Mouse (Mus musculus): Measurements from ENCODE around the gene B3glct. TPM values are rescaled to one million over a fixed set of nuclear protein-coding genes. Genes with fewer than 3 reads are reported as not detected.

The B3glct gene
- polyA plus RNA-seq, 1 experiment = 6.0 TPM

GRCm38 (mm10) chr5:149713170-149713774 is 35.2 kb downstream of the B3glct start:
- TF ChIP-seq POLR2A (IDR thresholded peaks at IDR 0.05; ENCODE audit: borderline replicate concordance, control insufficient read depth, low read depth, low read length) (no peak), CTCF (IDR thresholded peaks at IDR 0.05; ENCODE audit: control insufficient read depth, insufficient read depth, low read length) (no peak)
- WGBS = 49% methylated on average over 11 of the region's 11 CpGs
- H3K4me3 ChIP-seq (replicated peaks; ENCODE audit: control insufficient read depth, low read depth, low read length) = no peak overlapping the region
- H3K27ac ChIP-seq (ENCODE audit: control insufficient read depth, insufficient read depth, low read depth, low read length, poor library complexity) = no peak overlapping the region
- no peaks in the 10 kb centered on the region for H3K4me1 ChIP-seq (ENCODE audit: control insufficient read depth, insufficient read depth, low read length)

GRCm38 (mm10) chr5:149713834-149714233 is 35.8 kb downstream of the B3glct start:
- no peak overlapping the region for H3K27ac ChIP-seq (ENCODE audit: control insufficient read depth, insufficient read depth, low read depth, low read length, poor library complexity)
- 84% methylated on average over 16 of the region's 16 CpGs for WGBS
- TF ChIP-seq CTCF (IDR thresholded peaks at IDR 0.05; ENCODE audit: control insufficient read depth, insufficient read depth, low read length) (no peak), POLR2A (IDR thresholded peaks at IDR 0.05; ENCODE audit: borderline replicate concordance, control insufficient read depth, low read depth, low read length) (no peak)
- no peaks in the 10 kb centered on the region for H3K4me1 ChIP-seq (ENCODE audit: control insufficient read depth, insufficient read depth, low read length)
- no peak overlapping the region for H3K4me3 ChIP-seq (replicated peaks; ENCODE audit: control insufficient read depth, low read depth, low read length)

- Histone ChIP-seq H3K4me3 (replicated peaks; ENCODE audit: control insufficient read depth, low read depth, low read length) (no peak overlapping the region), H3K27ac (ENCODE audit: control insufficient read depth, insufficient read depth, low read depth, low read length, poor library complexity) (no peak overlapping the region), H3K4me1 (ENCODE audit: control insufficient read depth, insufficient read depth, low read length) (no peaks in the 10 kb centered on the region)
- TF ChIP-seq POLR2A (IDR thresholded peaks at IDR 0.05; ENCODE audit: borderline replicate concordance, control insufficient read depth, low read depth, low read length) = no peak
- WGBS = 86% methylated on average over 15 of the region's 15 CpGs
Observed at GRCm38 (mm10) chr5:149715571-149716328, 37.7 kb downstream of the B3glct start.

GRCm38 (mm10) chr5:149716329-149716690 is 38.3 kb downstream of the B3glct start:
- TF ChIP-seq CTCF (IDR thresholded peaks at IDR 0.05; ENCODE audit: control insufficient read depth, insufficient read depth, low read length) (no peak), POLR2A (IDR thresholded peaks at IDR 0.05; ENCODE audit: borderline replicate concordance, control insufficient read depth, low read depth, low read length) (no peak)

GRCm38 (mm10) chr5:149731776-149732175 is 53.7 kb downstream of the B3glct start:
- Histone ChIP-seq H3K4me1 (ENCODE audit: control insufficient read depth, insufficient read depth, low read length) (no peaks in the 10 kb centered on the region), H3K27ac (ENCODE audit: control insufficient read depth, insufficient read depth, low read depth, low read length, poor library complexity) (no peak overlapping the region), H3K4me3 (replicated peaks; ENCODE audit: control insufficient read depth, low read depth, low read length) (no peak overlapping the region)
- TF ChIP-seq CTCF (IDR thresholded peaks at IDR 0.05; ENCODE audit: control insufficient read depth, insufficient read depth, low read length) (no peak), POLR2A (IDR thresholded peaks at IDR 0.05; ENCODE audit: borderline replicate concordance, control insufficient read depth, low read depth, low read length) (no peak)
- WGBS = 88% methylated on average over 8 of the region's 8 CpGs

More at GRCm38 (mm10) chr5:149716329-149716690, 38.3 kb downstream of the B3glct start:
- H3K4me1 ChIP-seq (ENCODE audit: control insufficient read depth, insufficient read depth, low read length) = no peaks in the 10 kb centered on the region
- 67% methylated on average over 3 of the region's 3 CpGs for WGBS
- no peak overlapping the region for H3K4me3 ChIP-seq (replicated peaks; ENCODE audit: control insufficient read depth, low read depth, low read length)
- no peak overlapping the region for H3K27ac ChIP-seq (ENCODE audit: control insufficient read depth, insufficient read depth, low read depth, low read length, poor library complexity)

GRCm38 (mm10) chr5:149737210-149737609 is 59.2 kb downstream of the B3glct start:
- Histone ChIP-seq H3K4me3 (replicated peaks; ENCODE audit: control insufficient read depth, low read depth, low read length) (no peak overlapping the region), H3K27ac (ENCODE audit: control insufficient read depth, insufficient read depth, low read depth, low read length, poor library complexity) (no peak overlapping the region), H3K4me1 (ENCODE audit: control insufficient read depth, insufficient read depth, low read length) (no peaks in the 10 kb centered on the region; the same call in 1 of the 2 replicates)
- WGBS = 86% methylated on average over 1 of the region's 1 CpGs
- no peak for TF ChIP-seq POLR2A (IDR thresholded peaks at IDR 0.05; ENCODE audit: borderline replicate concordance, control insufficient read depth, low read depth, low read length)
- no peak for TF ChIP-seq CTCF (IDR thresholded peaks at IDR 0.05; ENCODE audit: control insufficient read depth, insufficient read depth, low read length)

GRCm38 (mm10) chr5:149740145-149740544 is 62.1 kb downstream of the B3glct start:
- 83% methylated on average over 7 of the region's 7 CpGs for WGBS

GRCm38 (mm10) chr5:149740703-149741102 is 62.7 kb downstream of the B3glct start:
- no peak for TF ChIP-seq POLR2A (IDR thresholded peaks at IDR 0.05; ENCODE audit: borderline replicate concordance, control insufficient read depth, low read depth, low read length)
- TF ChIP-seq CTCF (IDR thresholded peaks at IDR 0.05; ENCODE audit: control insufficient read depth, insufficient read depth, low read length) = no peak
- Histone ChIP-seq H3K27ac (ENCODE audit: control insufficient read depth, insufficient read depth, low read depth, low read length, poor library complexity) (no peak overlapping the region), H3K4me1 (ENCODE audit: control insufficient read depth, insufficient read depth, low read length) (no peaks in the 10 kb centered on the region; the same call in 1 of the 2 replicates), H3K4me3 (replicated peaks; ENCODE audit: control insufficient read depth, low read depth, low read length) (no peak overlapping the region)
- WGBS = 79% methylated on average over 3 of the region's 3 CpGs

More at GRCm38 (mm10) chr5:149740145-149740544, 62.1 kb downstream of the B3glct start:
- H3K4me3 ChIP-seq (replicated peaks; ENCODE audit: control insufficient read depth, low read depth, low read length) = no peak overlapping the region
- H3K4me1 ChIP-seq (ENCODE audit: control insufficient read depth, insufficient read depth, low read length) = no peaks in the 10 kb centered on the region; the same call in 1 of the 2 replicates
- no peak overlapping the region for H3K27ac ChIP-seq (ENCODE audit: control insufficient read depth, insufficient read depth, low read depth, low read length, poor library complexity)
- TF ChIP-seq CTCF (IDR thresholded peaks at IDR 0.05; ENCODE audit: control insufficient read depth, insufficient read depth, low read length) (no peak), POLR2A (IDR thresholded peaks at IDR 0.05; ENCODE audit: borderline replicate concordance, control insufficient read depth, low read depth, low read length) (no peak)

Data from bone marrow, adult 2 months (tissue).